Mouse (Mus musculus) neural tube, embryonic 14.5 days (tissue): Measurements from ENCODE around the gene Cib2. TPM values are rescaled to one million over a fixed set of nuclear protein-coding genes. Genes with fewer than 3 reads are reported as not detected.
A peak's percentile ranks its signal among the peaks of the same experiment; 100 is the strongest.
"Not testable (repeated sequence)": the region's sequence is repeated elsewhere in the genome, so short reads cannot be mapped to it uniquely, and the experiment has no call there.

ENCODE experiments used
- ATAC-seq: fragments of 200-750 bp; cut with Nextera tagmentation; 2 replicates; pipeline ENCODE4 v1.8.0; 2017; ENCODE audit warnings: low read depth, mild to moderate bottlenecking, moderate TSS enrichment, moderate library complexity
- H3K27ac ChIP-seq: fragments of 300-500 bp; sonication (generic); 2 replicates; pipeline ENCODE4 v1.5.1; 2014; ENCODE audit warnings: low read depth, mild to moderate bottlenecking, control low read depth, low read length, moderate library complexity, mixed read lengths
- H3K27me3 ChIP-seq: fragments of 300-500 bp; sonication (generic); 2 replicates; pipeline ENCODE4 v1.6.1; 2014; ENCODE audit warnings: low read length; ENCODE audit not compliant: control insufficient read depth, insufficient read depth
- H3K36me3 ChIP-seq: fragments of 300-500 bp; sonication (generic); 2 replicates; pipeline ENCODE4 v1.6.1; 2014; ENCODE audit warnings: low read length, mixed read lengths; ENCODE audit not compliant: control insufficient read depth, insufficient read depth
- H3K4me1 ChIP-seq: fragments of 300-500 bp; sonication (generic); 2 replicates; pipeline ENCODE4 v1.6.1; 2014; ENCODE audit warnings: low read length; ENCODE audit not compliant: control insufficient read depth, insufficient read depth
- H3K4me2 ChIP-seq: fragments of 300-500 bp; sonication (generic); 2 replicates; pipeline ENCODE4 v1.6.1; 2014; ENCODE audit warnings: mild to moderate bottlenecking, low read depth, low read length, control low read depth
- H3K4me3 ChIP-seq: fragments of 300-500 bp; sonication (generic); 2 replicates; pipeline ENCODE4 v1.5.1; 2014; ENCODE audit warnings: low read depth, low read length, control low read depth, mixed read lengths
- H3K9ac ChIP-seq: fragments of 300-500 bp; sonication (generic); replicated peaks from 2 replicates; pipeline ENCODE4 v1.6.1; 2014; ENCODE audit warnings: low read depth, mild to moderate bottlenecking, control low read depth, low read length, mixed read lengths
- H3K9me3 ChIP-seq: fragments of 300-500 bp; sonication (generic); 2 replicates; pipeline ENCODE4 v1.6.1; 2016; ENCODE audit warnings: low read length; ENCODE audit not compliant: control insufficient read depth
- WGBS: fragments of 180-500 bp; shearing (Covaris S2); extraction: QIAGEN DNeasy Blood & Tissue Kit; methylation state at CpG from one replicate; pipeline ENCODE4 v1.1.7; 2014; 5-methylcytosine and 5-hydroxymethylcytosine counted together
- polyA plus RNA-seq: library from polyadenylated mRNA; unstranded; fragments of >200 nt; fragmentation: Nextera tagmentation; extraction: Ambion mirVana; gene quantifications from 2 replicates; pipeline ENCODE4 v1.2.1, GENCODE M21; 2014

Gene Cib2
- polyA plus RNA-seq, 1 experiment from 2014 or later, result 80.4 TPM

DNA sequence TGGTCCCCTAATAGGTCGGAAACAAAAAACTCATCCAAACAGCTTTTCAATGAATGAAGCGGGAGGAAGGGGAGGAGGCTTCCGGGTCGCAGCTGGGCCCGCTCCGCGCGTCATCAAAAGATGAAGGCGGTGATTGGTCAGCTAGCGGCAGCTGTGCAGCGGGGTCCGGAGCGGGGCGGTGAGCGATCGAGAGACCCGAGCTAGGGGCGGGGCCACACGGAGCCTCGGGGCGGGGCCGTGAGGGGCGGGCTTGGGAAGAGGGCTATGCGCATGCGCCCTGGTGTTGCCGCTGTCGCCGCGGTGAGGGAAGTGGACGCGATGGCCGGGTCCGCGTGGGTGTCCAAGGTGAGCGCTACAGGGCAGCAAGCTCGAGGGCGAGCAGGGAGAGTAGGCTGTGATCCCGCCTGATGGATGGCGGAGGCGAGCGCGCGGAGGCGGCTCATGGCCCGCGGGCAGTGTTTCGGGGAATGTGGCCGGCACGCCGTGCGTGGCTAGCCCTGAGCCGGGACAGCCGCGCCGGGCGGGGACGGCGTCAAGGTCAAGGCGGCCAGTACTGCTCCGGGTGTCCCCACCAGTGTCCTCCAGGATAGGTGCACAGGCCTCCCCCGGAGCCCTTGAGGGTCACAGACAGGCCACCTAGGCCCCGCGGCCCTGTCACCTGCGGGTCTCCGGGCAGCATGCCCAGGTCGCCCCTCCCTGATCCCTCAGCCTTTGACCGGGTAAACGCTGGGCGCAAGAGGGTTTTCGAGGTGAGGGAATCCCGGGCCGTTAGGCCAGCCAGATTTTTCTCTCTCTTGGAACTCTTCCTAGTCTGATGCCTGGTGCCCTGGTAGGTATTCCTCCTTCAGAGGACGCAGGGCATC is 26.4 kb upstream of the Cib2 start, which contains the start of gene Idh3a:
Gene Idh3a (plus strand): TSS at position 136 of the 863 bp plus-strand sequence.
- no peaks in the 10 kb centered on the region for H3K9me3 ChIP-seq
- ATAC-seq, result peak; percentile 99
- WGBS, result under 1% methylated on average over 73 of the region's 73 CpGs
- H3K36me3 ChIP-seq, result no peaks in the 10 kb centered on the region
- H3K27ac ChIP-seq, result peak within 1 kb of the TSS; percentile 60
- no peaks in the 10 kb centered on the region; the same call in 1 of the 2 replicates for H3K27me3 ChIP-seq
- H3K9ac ChIP-seq, result peak within 1 kb of the TSS; percentile 87
- peak within 1 kb of the TSS; percentile 53 for H3K4me2 ChIP-seq
- peak within 1 kb of the TSS; percentile 97 for H3K4me3 ChIP-seq
- H3K4me1 ChIP-seq, result peaks cover 11% of the 10 kb centered on the region; the same call in 1 of the 2 replicates

DNA sequence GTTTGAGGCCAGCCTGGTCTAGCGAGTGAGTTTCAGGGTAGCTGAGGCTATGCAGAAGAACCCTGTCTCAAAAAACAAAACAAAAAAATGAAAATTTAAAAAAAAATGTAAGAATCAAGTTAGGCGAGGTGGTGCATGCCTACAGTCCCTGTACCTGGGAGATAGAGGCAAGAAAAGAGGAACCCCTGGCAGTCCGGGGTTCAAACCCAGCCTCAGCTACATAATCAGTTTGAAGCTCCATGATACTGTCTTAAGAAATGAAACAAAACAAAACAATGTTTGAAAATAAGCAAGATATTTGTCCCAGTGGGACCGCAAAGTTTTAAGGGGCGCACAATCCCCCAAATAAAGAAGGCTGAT is 25.8 kb upstream of the Cib2 start:
- no peaks in the 10 kb centered on the region for H3K36me3 ChIP-seq
- peaks cover 11% of the 10 kb centered on the region; the same call in 1 of the 2 replicates for H3K4me1 ChIP-seq
- H3K9ac ChIP-seq, result peak overlapping the region; percentile 39; the same call in 1 of the 2 replicates
- H3K27ac ChIP-seq, result peak overlapping the region; percentile 55
- peak overlapping the region; percentile 97 for H3K4me3 ChIP-seq
- ATAC-seq, result peak; percentile 25; the same call in 1 of the 2 replicates
- WGBS, result 39% methylated on average over 5 of the region's 5 CpGs
- H3K4me2 ChIP-seq, result peak overlapping the region; percentile 46
- no peaks in the 10 kb centered on the region for H3K9me3 ChIP-seq
- H3K27me3 ChIP-seq, result no peaks in the 10 kb centered on the region; the same call in 1 of the 2 replicates

- H3K9me3 ChIP-seq, H3K4me3 ChIP-seq, ATAC-seq, H3K36me3 ChIP-seq, H3K27me3 ChIP-seq, H3K27ac ChIP-seq, H3K4me2 ChIP-seq, H3K9ac ChIP-seq: not testable (repeated sequence)
- WGBS, result 90% methylated on average over 2 of the region's 2 CpGs
- H3K4me1 ChIP-seq, result peaks cover 11% of the 10 kb centered on the region; the same call in 1 of the 2 replicates
Observed at GRCm38 (mm10) chr9:54584127-54584526, 24.1 kb upstream of the Cib2 start.

DNA sequence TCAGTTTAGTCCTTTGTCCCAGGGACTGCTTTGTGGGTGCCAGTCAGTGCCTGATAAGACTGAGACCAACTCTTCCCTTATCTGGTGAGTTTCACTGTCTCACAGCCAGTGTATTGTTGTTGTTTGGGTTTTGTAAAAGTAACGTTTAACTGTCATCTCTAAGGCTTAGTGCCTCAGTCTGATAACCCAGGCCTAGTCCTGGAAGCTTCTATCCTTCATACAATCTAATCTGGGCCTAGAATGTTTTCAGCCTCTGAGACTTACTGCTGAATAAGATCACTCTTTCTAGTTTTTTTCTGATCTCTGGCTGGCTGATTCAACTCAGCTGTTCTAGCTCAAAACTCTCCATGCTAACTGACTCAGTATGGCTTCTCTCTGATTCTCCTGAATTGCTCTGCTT is 23.7 kb upstream of the Cib2 start:
- WGBS, result 69% methylated on average over 1 of the region's 1 CpGs
- ATAC-seq, result no peak
- no peak overlapping the region for H3K4me2 ChIP-seq

GRCm38 (mm10) chr9:54571130-54571839 is 11.3 kb upstream of the Cib2 start:
- H3K27me3 ChIP-seq, result no peaks in the 10 kb centered on the region
- H3K9me3 ChIP-seq, result no peaks in the 10 kb centered on the region
- H3K9ac ChIP-seq, result no peak overlapping the region
- WGBS, result 77% methylated on average over 9 of the region's 9 CpGs
- H3K27ac ChIP-seq, result no peak overlapping the region
- H3K4me3 ChIP-seq, result no peak overlapping the region
- ATAC-seq, result no peak
- no peaks in the 10 kb centered on the region for H3K4me1 ChIP-seq
- no peaks in the 10 kb centered on the region for H3K36me3 ChIP-seq
- no peak overlapping the region for H3K4me2 ChIP-seq

More for the DNA sequence above, 23.7 kb upstream of the Cib2 start:
- H3K27me3 ChIP-seq, result no peaks in the 10 kb centered on the region; the same call in 1 of the 2 replicates
- no peak overlapping the region for H3K27ac ChIP-seq
- H3K9me3 ChIP-seq, result no peaks in the 10 kb centered on the region
- H3K4me1 ChIP-seq, result peaks cover 11% of the 10 kb centered on the region; the same call in 1 of the 2 replicates
- H3K4me3 ChIP-seq, result no peak overlapping the region
- no peaks in the 10 kb centered on the region for H3K36me3 ChIP-seq
- no peak overlapping the region for H3K9ac ChIP-seq

GRCm38 (mm10) chr9:54568732-54569131 is 8.7 kb upstream of the Cib2 start:
- Histone ChIP-seq H3K9me3 (no peaks in the 10 kb centered on the region), H3K36me3 (no peaks in the 10 kb centered on the region), H3K4me3 (no peak overlapping the region), H3K4me1 (no peaks in the 10 kb centered on the region), H3K27me3 (no peaks in the 10 kb centered on the region), H3K9ac (no peak overlapping the region), H3K27ac (no peak overlapping the region), H3K4me2 (no peak overlapping the region)
- WGBS, result 48% methylated on average over 2 of the region's 2 CpGs
- no peak for ATAC-seq

GRCm38 (mm10) chr9:54566958-54567357 is 6.9 kb upstream of the Cib2 start:
- Histone ChIP-seq H3K9me3 (no peaks in the 10 kb centered on the region), H3K4me2 (no peak overlapping the region), H3K4me3 (no peak overlapping the region), H3K9ac (no peak overlapping the region), H3K4me1 (no peaks in the 10 kb centered on the region), H3K27me3 (no peaks in the 10 kb centered on the region), H3K27ac (no peak overlapping the region), H3K36me3 (no peaks in the 10 kb centered on the region)
- 67% methylated on average over 4 of the region's 4 CpGs for WGBS
- ATAC-seq, result no peak

GRCm38 (mm10) chr9:54560831-54561601 is 998 bp upstream of the Cib2 start:
- Histone ChIP-seq H3K4me1 (0 out of 2 replicates have a peak, but pooled peaks cover 5% of the 10 kb centered on the region), H3K4me3 (no peak overlapping the region), H3K27ac (no peak overlapping the region), H3K9ac (no peak overlapping the region), H3K27me3 (no peaks in the 10 kb centered on the region), H3K4me2 (no peak overlapping the region), H3K9me3 (no peaks in the 10 kb centered on the region), H3K36me3 (no peaks in the 10 kb centered on the region)
- ATAC-seq, result no peak
- WGBS, result 88% methylated on average over 8 of the region's 8 CpGs
